Mouse (Mus musculus) ES-Bruce4 (cell line): ENCODE measurements at regions not wholly inside any gene's neighbourhood (a gene's known extent, or its start where the extent isn't known, plus 50 kb on each side); places are given as distances from the start of the nearest gene placed in this dataset.

ENCODE experiments used
- CTCF ChIP-seq: IDR thresholded peaks from one replicate; pipeline ENCODE4 v1.8.1; 2011; ENCODE audit warnings: low read depth, low read length
- EP300 ChIP-seq: IDR thresholded peaks from 2 replicates; pipeline ENCODE4 v1.6.1; 2011; ENCODE audit warnings: low read depth, low read length; ENCODE audit not compliant: insufficient read depth
- POLR2A ChIP-seq: IDR thresholded peaks from one replicate; pipeline ENCODE4 v1.8.1; 2011; ENCODE audit warnings: low read length; ENCODE audit not compliant: insufficient read depth

DNA sequence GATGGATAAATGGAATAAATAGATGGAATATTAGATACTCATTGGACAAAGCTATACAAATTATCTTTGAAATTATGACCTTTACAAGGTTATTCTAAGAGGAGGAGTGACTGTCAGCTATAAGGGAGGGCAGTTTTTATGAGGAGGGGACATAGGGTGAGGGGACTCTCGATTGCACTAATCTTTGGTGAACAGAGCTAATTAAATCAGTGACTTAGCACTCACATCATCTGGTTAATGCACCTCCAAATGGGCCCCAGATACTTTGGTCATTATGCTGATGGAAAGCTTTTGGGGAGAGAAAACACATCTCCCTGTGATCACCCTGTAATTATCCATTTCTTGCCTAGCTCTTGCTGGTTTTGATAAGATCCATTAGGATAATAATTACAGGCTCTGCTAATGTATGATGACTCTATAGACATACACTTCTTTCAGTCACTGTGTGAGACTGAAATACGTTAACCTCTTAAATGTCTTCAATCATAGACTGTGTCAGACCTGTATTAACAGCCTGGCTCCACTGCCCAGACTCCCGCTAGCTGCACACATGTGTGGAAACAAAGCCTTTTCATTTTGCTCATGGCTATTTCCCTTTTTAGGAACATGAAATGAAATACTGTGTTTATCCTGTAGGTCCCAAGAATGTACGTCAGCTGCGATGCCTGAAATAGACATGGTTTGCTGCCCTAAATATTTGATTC lies 229.2 kb upstream of the Trib2 start:
- TF ChIP-seq EP300 (no peak), CTCF (no peak), POLR2A (no peak)
